Mouse (Mus musculus): ENCODE measurements around the gene Strc.

DNA sequence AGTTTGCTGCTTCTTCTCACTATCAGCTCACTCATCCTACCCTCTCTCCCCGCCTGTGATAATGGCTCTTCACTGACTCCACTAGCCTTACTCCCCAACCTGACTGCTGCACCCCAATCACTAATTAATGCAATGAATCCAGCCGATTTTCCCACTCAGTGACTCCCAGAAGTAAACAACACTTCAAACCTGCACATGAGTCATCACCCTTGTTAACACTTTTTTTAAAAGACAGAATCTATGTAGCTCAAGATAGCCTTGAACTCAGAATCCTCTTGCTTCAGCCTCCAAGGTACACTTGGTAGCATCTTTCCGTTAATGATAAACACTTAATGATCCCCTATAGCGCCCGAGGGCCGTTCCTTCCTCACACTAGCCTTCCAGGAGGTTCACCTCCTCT lies 32.6 kb downstream of the Strc start:
- TF ChIP-seq CTCF (IDR thresholded peaks at IDR 0.05; ENCODE audit: low read depth) (no peak), EP300 (IDR thresholded peaks at IDR 0.05; ENCODE audit: low read depth) (no peak)

All from liver, embryonic 14.5 days (tissue).